Mouse (Mus musculus) liver, adult 2 months (tissue): Measurements from ENCODE around the gene Fermt3.

Source experiments
- CTCF ChIP-seq: fragments of 200-500 bp; IDR thresholded peaks from 2 replicates; pipeline ENCODE4 v1.5.1; 2011; ENCODE audit warnings: low read depth, low read length, control low read depth
- POLR2A ChIP-seq: fragments of 200-500 bp; IDR thresholded peaks from 2 replicates; pipeline ENCODE4 v1.6.1; 2011; ENCODE audit warnings: low read length, control low read depth; ENCODE audit not compliant: insufficient read depth; ENCODE audit errors: extremely low read depth

DNA sequence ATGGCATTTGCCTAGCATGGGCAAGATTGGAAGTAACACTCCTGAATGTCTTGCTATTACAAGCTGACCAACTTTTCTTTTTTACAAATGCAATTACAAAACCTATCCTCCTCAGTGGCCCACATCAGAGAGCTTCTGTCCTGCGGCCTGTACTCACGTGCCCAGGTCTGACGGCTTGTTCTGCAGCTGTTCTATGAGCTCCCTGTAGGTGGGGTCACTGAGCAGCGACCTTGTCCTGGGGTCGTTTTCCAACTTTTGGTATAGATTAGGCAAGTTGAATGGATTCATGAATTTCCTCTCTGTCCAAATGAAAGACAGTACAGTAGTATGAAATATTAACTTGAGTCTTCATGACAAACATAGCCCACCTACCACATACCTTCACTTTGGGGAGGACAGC is 14.7 kb upstream of the Fermt3 start:
- TF ChIP-seq CTCF: no peak
- TF ChIP-seq POLR2A: no peak
